Mouse (Mus musculus) ES-E14 (cell line): Measurements from ENCODE around the gene Tctn1. TPM values are rescaled to one million over a fixed set of nuclear protein-coding genes. Genes with fewer than 3 reads are reported as not detected.
A peak's percentile ranks its signal among the peaks of the same experiment; 100 is the strongest.

Source experiments
- DNase-seq: peaks from one replicate; pipeline ENCODE4 v3.0.0-alpha.2; 2013; ENCODE audit warnings: low read depth, low spot score
- H3K27ac ChIP-seq: 2 replicates; pipeline ENCODE4 v1.5.1; 2012; ENCODE audit warnings: low read depth, mild to moderate bottlenecking, low read length, moderate library complexity, mixed read lengths; ENCODE audit not compliant: poor library complexity, insufficient read depth, severe bottlenecking
- H3K36me3 ChIP-seq: 2 replicates; pipeline ENCODE4 v1.6.1; 2012; ENCODE audit warnings: mild to moderate bottlenecking, low read length, moderate library complexity, mixed read lengths; ENCODE audit not compliant: control insufficient read depth, poor library complexity, insufficient read depth, severe bottlenecking
- H3K4me1 ChIP-seq, 2 experiments: fragments of 150-350 bp in 1 of 2; sonication (generic) in 1 of 2; 2 replicates each; pipeline ENCODE4 v1.6.1; 2012; ENCODE audit warnings: low read length in 2 of 2, mild to moderate bottlenecking in 1 of 2, mixed read lengths in 1 of 2; ENCODE audit not compliant: control insufficient read depth in 2 of 2, insufficient read depth in 2 of 2, poor library complexity in 1 of 2
- H3K4me3 ChIP-seq, 2 experiments: fragments of 150-350 bp in 1 of 2; sonication (generic) in 1 of 2; 2 replicates each; pipeline ENCODE4 v1.5.1; 2012; ENCODE audit warnings: low read length in 2 of 2, low read depth in 1 of 2, mild to moderate bottlenecking in 1 of 2, mixed read lengths in 1 of 2; ENCODE audit not compliant: insufficient read depth in 1 of 2, poor library complexity in 1 of 2, severe bottlenecking in 1 of 2
- H3K9ac ChIP-seq: 2 replicates; pipeline ENCODE4 v1.6.1; 2012; ENCODE audit warnings: low read depth, mild to moderate bottlenecking, low read length, mixed read lengths; ENCODE audit not compliant: poor library complexity, insufficient read depth, severe bottlenecking
- H3K9me3 ChIP-seq: fragments of 150-350 bp; sonication (generic); 2 replicates; pipeline ENCODE4 v1.6.1; 2012; ENCODE audit warnings: low read depth, mild to moderate bottlenecking, low read length; ENCODE audit not compliant: control insufficient read depth, insufficient read depth
- CHD2 ChIP-seq: IDR thresholded peaks from 2 replicates; pipeline ENCODE4 v1.6.1; 2014; ENCODE audit warnings: mild to moderate bottlenecking, low read depth, low read length, inconsistent platforms
- HCFC1 ChIP-seq: IDR thresholded peaks from 2 replicates; pipeline ENCODE4 v1.6.1; 2012; ENCODE audit warnings: low read length, inconsistent platforms, borderline replicate concordance; ENCODE audit not compliant: insufficient read depth
- MAFK ChIP-seq: IDR thresholded peaks from 2 replicates; pipeline ENCODE4 v1.6.1; 2014; ENCODE audit warnings: mild to moderate bottlenecking, low read depth, low read length, inconsistent platforms; ENCODE audit not compliant: insufficient read depth
- ZC3H11A ChIP-seq: IDR thresholded peaks from 2 replicates; pipeline ENCODE4 v1.6.1; 2012; ENCODE audit warnings: low read depth, mild to moderate bottlenecking, inconsistent platforms, low read length, borderline replicate concordance
- ZNF384 ChIP-seq: IDR thresholded peaks from 2 replicates; pipeline ENCODE4 v1.6.1; 2012; ENCODE audit warnings: low read depth, low read length, inconsistent platforms
- in situ Hi-C, 2 experiments: fragments of 600-800 bp; cut with MboI; formaldehyde crosslinking; loops; one replicate each; pipeline ENCODE4 v1.15.1; 2025; ENCODE audit warnings: low sequenced_read_pairs in 2 of 2, inconsistent platforms in 1 of 2; ENCODE audit not compliant: unreplicated experiment in 2 of 2
- total RNA-seq: library from RNA; depleted of rRNA; stranded (reverse); fragments of 300-350 nt; gene quantifications from 2 replicates; pipeline ENCODE4 v1.2.3, GENCODE M21; 2012; rRNA removed

Tctn1 gene
- total RNA-seq, 1 experiment = 15.4 TPM

GRCm38 (mm10) chr5:122192347-122192746 is 71.9 kb downstream of the Tctn1 start:
- Histone ChIP-seq H3K4me1 (peaks cover 4 to 20% of the 10 kb centered on the region in 2 experiments; a peak in 3 of 4 replicates), H3K27ac (no peak overlapping the region), H3K9ac (no peak overlapping the region), H3K4me3 (no peak overlapping the region), H3K36me3 (no peaks in the 10 kb centered on the region), H3K9me3 (no peaks in the 10 kb centered on the region)
- no peak for DNase-seq
- in situ Hi-C loops = no loop called here
- TF ChIP-seq ZNF384 (peak; percentile 92), MAFK (no peak), HCFC1 (no peak)

GRCm38 (mm10) chr5:122191269-122192063 is 72.8 kb downstream of the Tctn1 start:
- H3K4me3 ChIP-seq = peak overlapping the region in 1 of 2 experiments; percentile 3; a peak in 1 of 4 replicates
- no peaks in the 10 kb centered on the region for H3K36me3 ChIP-seq
- in situ Hi-C loops = no loop called here
- DNase-seq = peak; percentile 77
- H3K9ac ChIP-seq = peak overlapping the region; percentile 59
- TF ChIP-seq ZC3H11A (no peak), CHD2 (peak; percentile 82; the same call in 1 of the 2 replicates), ZNF384 (peak; percentile 93), HCFC1 (no peak), MAFK (no peak)
- peak overlapping the region; percentile 93 for H3K27ac ChIP-seq
- peaks cover 4 to 20% of the 10 kb centered on the region in 2 experiments; a peak in 3 of 4 replicates for H3K4me1 ChIP-seq
- H3K9me3 ChIP-seq = no peaks in the 10 kb centered on the region

GRCm38 (mm10) chr5:122190465-122190864 is 73.8 kb downstream of the Tctn1 start:
- Histone ChIP-seq H3K4me1 (peaks cover 4 to 20% of the 10 kb centered on the region in 2 experiments; a peak in 3 of 4 replicates), H3K36me3 (no peaks in the 10 kb centered on the region), H3K9me3 (no peaks in the 10 kb centered on the region), H3K27ac (peak overlapping the region; percentile 56; the same call in 1 of the 2 replicates), H3K9ac (no peak overlapping the region), H3K4me3 (no peak overlapping the region)
- TF ChIP-seq HCFC1 = no peak
- TF ChIP-seq ZC3H11A = no peak
- no peak for TF ChIP-seq ZNF384
- no peak for TF ChIP-seq CHD2
- no peak for TF ChIP-seq MAFK
- DNase-seq = no peak
- in situ Hi-C loops = no loop called here

GRCm38 (mm10) chr5:122189115-122189514 is 75.1 kb downstream of the Tctn1 start:
- TF ChIP-seq MAFK = no peak
- no peak for TF ChIP-seq HCFC1
- no peak for TF ChIP-seq ZNF384
- TF ChIP-seq ZC3H11A = no peak
- no peak for TF ChIP-seq CHD2
- no peaks in the 10 kb centered on the region for H3K36me3 ChIP-seq
- no peak overlapping the region for H3K27ac ChIP-seq
- in situ Hi-C loops = no loop called here
- no peaks in the 10 kb centered on the region for H3K9me3 ChIP-seq
- no peak overlapping the region for H3K9ac ChIP-seq
- no peak overlapping the region for H3K4me3 ChIP-seq
- peaks cover 4 to 20% of the 10 kb centered on the region in 2 experiments; a peak in 3 of 4 replicates for H3K4me1 ChIP-seq
- no peak for DNase-seq

Other genes starting within 250 kb of the Tctn1 start
- gene Cux2, start 214.4 kb downstream of the Tctn1 start, total RNA-seq = 1.8 and 2.9 TPM in 2 replicates
- gene Myl2, start 163.5 kb downstream of the Tctn1 start, total RNA-seq = 0.89 TPM in 1 of 2 replicates, not detected in the other
- gene Ccdc63, start 123.6 kb downstream of the Tctn1 start, total RNA-seq = 1.7 and 2.2 TPM in 2 replicates
- gene Ppp1cc, start 106.2 kb downstream of the Tctn1 start, total RNA-seq = 245 and 265 TPM in 2 replicates
- 35.7 and 39.3 TPM in 2 replicates for gene Hvcn1, start 57.7 kb downstream of the Tctn1 start, total RNA-seq
- gene Pptc7, start 19.9 kb upstream of the Tctn1 start, total RNA-seq = 21.1 and 21.2 TPM in 2 replicates
- 20.5 and 23.9 TPM in 2 replicates for gene Rad9b, start 89.8 kb upstream of the Tctn1 start, total RNA-seq
- 101 and 135 TPM in 2 replicates for gene Vps29, start 89.9 kb upstream of the Tctn1 start, total RNA-seq
- 101 and 105 TPM in 2 replicates for gene Gpn3, start 107.4 kb upstream of the Tctn1 start, total RNA-seq
- gene Fam216a, start 107.9 kb upstream of the Tctn1 start, total RNA-seq = 20.0 and 32.7 TPM in 2 replicates
- gene Arpc3, start 127.4 kb upstream of the Tctn1 start, total RNA-seq = 135 and 165 TPM in 2 replicates
- gene Anapc7, start 157.2 kb upstream of the Tctn1 start, total RNA-seq = 51.8 and 63.2 TPM in 2 replicates
- 372 and 457 TPM in 2 replicates for gene Atp2a2, start 237.8 kb upstream of the Tctn1 start, total RNA-seq